ENCODE assay signal across 22 mouse cellular contexts in genomic region chr9:22695392-22695791, GRCm38 (mm10).
DNase-seq lines count a peak whose midpoint lies in the region; ATAC-seq and TF ChIP-seq lines count a peak whose summit lies in the region.
"Had no signal": no experiment of that assay in that cellular context is flagged by ENCODE, and none has a peak within 500 bp of the region (broad histone marks: within the 10 kb centered on the region; RNA-seq: fewer than 3 reads in every experiment).

No protein-coding gene starts in this region.

- no peak overlapping the region for H3K27ac ChIP-seq in intestine, postnatal 0 days (ENCODE audit: low read depth, low read length)
- no peak overlapping the region for H3K27ac ChIP-seq in intestine, embryonic 16.5 days (ENCODE audit: low read length)
- H3K27ac ChIP-seq in CH12.LX (ENCODE audit: insufficient read depth, low read depth) = no peak overlapping the region
- H3K27ac ChIP-seq: gastrocnemius, adult 2 months; hindbrain, embryonic 12.5 days; hindbrain, embryonic 15.5 days; intestine, embryonic 15.5 days had no signal

- dilution Hi-C loops in CH12.LX (cut with MboI; ENCODE audit: extremely low pct_ligation_motif_present, extremely low pct_unique_long_range_greater_than_20kb, low sequenced_read_pairs) = no loop called here

- H3K9ac ChIP-seq in intestine, postnatal 0 days (ENCODE audit: low read depth, low read length) = no peak overlapping the region
- no peak overlapping the region for H3K9ac ChIP-seq in intestine, embryonic 16.5 days (ENCODE audit: low read depth, low read length)
- H3K9ac ChIP-seq in CH12.LX (ENCODE audit: insufficient read depth, low read depth) = no peak overlapping the region
- H3K9ac ChIP-seq: forebrain, postnatal 0 days; hindbrain, embryonic 12.5 days; hindbrain, embryonic 15.5 days; intestine, embryonic 15.5 days had no signal

- ATAC-seq in intestine, postnatal 0 days = no peak
- ATAC-seq in intestine, embryonic 16.5 days = no peak
- ATAC-seq: forebrain, embryonic 14.5 days; forebrain, postnatal 0 days; intestine, embryonic 15.5 days; Patski had no signal

- 93% methylated on average over 4 of the region's 4 CpGs for WGBS in intestine, postnatal 0 days
- 90% methylated on average over 4 of the region's 4 CpGs for WGBS in intestine, embryonic 16.5 days

- H3K36me3 ChIP-seq in intestine, postnatal 0 days (ENCODE audit: control insufficient read depth, insufficient read depth) = no peaks in the 10 kb centered on the region
- H3K36me3 ChIP-seq in intestine, embryonic 16.5 days (ENCODE audit: control insufficient read depth, insufficient read depth, low read length) = no peaks in the 10 kb centered on the region
- H3K36me3 ChIP-seq in CH12.LX (replicated peaks in 1 of 2; ENCODE audit: control insufficient read depth in 1 of 2, insufficient read depth in 1 of 2, low read length in 1 of 2) = no peaks in the 10 kb centered on the region
- H3K36me3 ChIP-seq: hindbrain, embryonic 12.5 days; hindbrain, embryonic 15.5 days; intestine, embryonic 15.5 days had no signal

- no peaks in the 10 kb centered on the region for H3K9me3 ChIP-seq in intestine, postnatal 0 days (ENCODE audit: control insufficient read depth)
- no peaks in the 10 kb centered on the region for H3K9me3 ChIP-seq in intestine, embryonic 16.5 days (ENCODE audit: control insufficient read depth, low read length)
- H3K9me3 ChIP-seq in CH12.LX (replicated peaks; ENCODE audit: low read length) = peaks cover 3% of the 10 kb centered on the region
- H3K9me3 ChIP-seq: hindbrain, embryonic 12.5 days; hindbrain, embryonic 15.5 days; intestine, embryonic 15.5 days had no signal

- H3K27me3 ChIP-seq in intestine, postnatal 0 days (replicated peaks; ENCODE audit: control insufficient read depth, insufficient read depth, low read length) = no peaks in the 10 kb centered on the region
- no peaks in the 10 kb centered on the region for H3K27me3 ChIP-seq in intestine, embryonic 16.5 days (replicated peaks; ENCODE audit: control insufficient read depth, insufficient read depth, low read length)
- no peaks in the 10 kb centered on the region for H3K27me3 ChIP-seq in CH12.LX (replicated peaks)
- H3K27me3 ChIP-seq: hindbrain, embryonic 12.5 days; hindbrain, embryonic 15.5 days; intestine, embryonic 15.5 days; Patski had no signal

- H3K79me2 ChIP-seq in CH12.LX (replicated peaks; ENCODE audit: control insufficient read depth, extremely low read depth, insufficient read depth, poor library complexity, severe bottlenecking) = no peaks in the 10 kb centered on the region

- no peak overlapping the region for H3K4me3 ChIP-seq in intestine, postnatal 0 days (ENCODE audit: low read depth, low read length)
- no peak overlapping the region for H3K4me3 ChIP-seq in intestine, embryonic 16.5 days (ENCODE audit: low read length)
- H3K4me3 ChIP-seq in CH12.LX (replicated peaks in 1 of 3; ENCODE audit: low read depth in 2 of 3, low read length in 2 of 3, poor library complexity in 1 of 3) = no peak overlapping the region
- H3K4me3 ChIP-seq: gastrocnemius, adult 2 months; hindbrain, embryonic 12.5 days; hindbrain, embryonic 15.5 days; intestine, embryonic 15.5 days had no signal

- no peak overlapping the region for H3K4me2 ChIP-seq in intestine, postnatal 0 days (replicated peaks; ENCODE audit: low read depth)
- no peak overlapping the region for H3K4me2 ChIP-seq in intestine, embryonic 16.5 days (ENCODE audit: low read depth, low read length)
- no peak overlapping the region for H3K4me2 ChIP-seq in CH12.LX (ENCODE audit: insufficient read depth, low read depth, poor library complexity, severe bottlenecking)
- H3K4me2 ChIP-seq: heart, embryonic 11.5 days; hindbrain, embryonic 12.5 days; hindbrain, embryonic 15.5 days; intestine, embryonic 15.5 days had no signal

- in situ Hi-C loops in CH12.LX (cut with MboI; ENCODE audit: low pct_ligation_motif_present, low pct_unique_long_range_greater_than_20kb, low sequenced_read_pairs) = no loop called here

- peak; percentile 65 for TF ChIP-seq RAD21 in CH12.LX (IDR thresholded peaks at IDR 0.05; ENCODE audit: low read depth, low read length)

- no peaks in the 10 kb centered on the region for H3K4me1 ChIP-seq in intestine, postnatal 0 days (replicated peaks; ENCODE audit: control insufficient read depth, insufficient read depth, low read length)
- no peaks in the 10 kb centered on the region for H3K4me1 ChIP-seq in intestine, embryonic 16.5 days (ENCODE audit: control insufficient read depth, insufficient read depth, low read length)
- peaks cover 0 to 5% of the 10 kb centered on the region in 2 experiments; a peak in 1 of 4 replicates for H3K4me1 ChIP-seq in CH12.LX (ENCODE audit: control insufficient read depth in 1 of 2, insufficient read depth in 2 of 2)
- H3K4me1 ChIP-seq: hindbrain, embryonic 15.5 days; intestine, embryonic 15.5 days had no signal

- peak; percentile 32 for DNase-seq in 416B (ENCODE audit: low read depth)
- no peak for DNase-seq in CH12.LX (ENCODE audit: extremely low read depth)
- peak; percentile 57 for DNase-seq in naive thymus-derived CD4-positive, alpha-beta T cell, adult 2 months (ENCODE audit: low read depth)
- DNase-seq in cerebellum, adult 11 months = no peak
- DNase-seq in adrenal gland, adult 18-20 months (ENCODE audit: low spot score in 2 of 2) = no peak
- DNase-seq: adrenal gland, adult 2 months; adrenal gland, postnatal 14 days; cerebellum, adult 11-12 months; cerebellum, adult 8-10 months; cerebellum, postnatal 14 days; forebrain, postnatal 0 days; gastrocnemius, adult 2 months; gastrocnemius, postnatal 14 days; heart, adult 11 months had no signal

- 0 out of 2 replicates have a peak, but pooled peaks have one; percentile 12 for TF ChIP-seq CTCF in intestine, postnatal 0 days (IDR thresholded peaks at IDR 0.05; ENCODE audit: low read depth)
- peak in 1 of 2 experiments; percentile 72; a peak in 2 of 4 replicates for TF ChIP-seq CTCF in CH12.LX (conservative IDR thresholded peaks at IDR 0.05 in 1 of 2, IDR thresholded peaks at IDR 0.05 in 1 of 2; ENCODE audit: low read depth in 2 of 2, low read length in 2 of 2)

- TF ChIP-seq POLR2A in CH12.LX (IDR thresholded peaks at IDR 0.05; ENCODE audit: low read depth, low read length) = no peak

- TF ChIP-seq EP300 in CH12.LX (IDR thresholded peaks at IDR 0.05; ENCODE audit: low read length) = no peak

TF ChIP-seq in CH12.LX, 34 proteins besides CTCF, POLR2A, EP300 and RAD21:
- TF ChIP-seq ZC3H11A (IDR thresholded peaks at IDR 0.05; ENCODE audit: low read depth, low read length) = no peak
- TF ChIP-seq SMC3 (IDR thresholded peaks at IDR 0.05; ENCODE audit: low read depth, low read length) = peak; percentile 75
- TF ChIP-seq CHD2 (IDR thresholded peaks at IDR 0.05; ENCODE audit: low read length) = no peak

Comparison
In these comparisons a context has a peak if more than half of its experiments do, and no peak if none do; other contexts are left out.
1. DNase-seq: peak in 416B (single experiment) and naive thymus-derived CD4-positive, alpha-beta T cell, adult 2 months (single experiment); none in CH12.LX (single experiment), cerebellum, adult 11 months (single experiment) and adrenal gland, adult 18-20 months (0 of 2).